Mouse (Mus musculus): Measurements from ENCODE around the gene Il1f8. TPM values are rescaled to one million over a fixed set of nuclear protein-coding genes. Genes with fewer than 3 reads are reported as not detected.
"Not testable (repeated sequence)": the region's sequence is repeated elsewhere in the genome, so short reads cannot be mapped to it uniquely, and the experiment has no call there.

The Il1f8 gene
- total RNA-seq (2015; ENCODE audit: low replicate concordance) (not detected in 2 replicates), total RNA-seq (2017; ENCODE audit: low replicate concordance) (not detected in 2 replicates)

DNA sequence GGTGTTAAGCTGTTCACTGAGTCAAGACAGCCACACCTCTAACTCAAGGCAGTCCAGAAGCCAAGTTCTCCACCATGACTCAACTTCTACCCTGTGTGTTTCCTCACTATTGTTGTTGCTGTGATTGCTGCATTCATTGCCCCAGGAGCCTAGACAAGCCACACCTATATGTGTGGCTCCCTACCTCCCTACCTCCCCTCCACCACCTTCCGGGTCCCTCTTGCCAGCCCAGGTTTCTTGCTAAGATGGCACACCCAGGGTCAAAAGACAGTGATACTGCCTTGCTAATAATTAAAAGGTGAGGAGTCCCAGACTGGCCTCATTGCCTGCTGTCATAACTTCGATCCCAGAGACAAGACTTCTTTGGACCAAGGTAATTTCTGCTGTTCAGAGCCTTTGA, at the start of gene Il1f8:
Il1f8 (plus strand) TSS at position 301 of the 400 bp plus-strand sequence.
- no peak for ATAC-seq (replicated peaks; ENCODE audit: low FRiP score, poor library complexity, severe bottlenecking)

DNA sequence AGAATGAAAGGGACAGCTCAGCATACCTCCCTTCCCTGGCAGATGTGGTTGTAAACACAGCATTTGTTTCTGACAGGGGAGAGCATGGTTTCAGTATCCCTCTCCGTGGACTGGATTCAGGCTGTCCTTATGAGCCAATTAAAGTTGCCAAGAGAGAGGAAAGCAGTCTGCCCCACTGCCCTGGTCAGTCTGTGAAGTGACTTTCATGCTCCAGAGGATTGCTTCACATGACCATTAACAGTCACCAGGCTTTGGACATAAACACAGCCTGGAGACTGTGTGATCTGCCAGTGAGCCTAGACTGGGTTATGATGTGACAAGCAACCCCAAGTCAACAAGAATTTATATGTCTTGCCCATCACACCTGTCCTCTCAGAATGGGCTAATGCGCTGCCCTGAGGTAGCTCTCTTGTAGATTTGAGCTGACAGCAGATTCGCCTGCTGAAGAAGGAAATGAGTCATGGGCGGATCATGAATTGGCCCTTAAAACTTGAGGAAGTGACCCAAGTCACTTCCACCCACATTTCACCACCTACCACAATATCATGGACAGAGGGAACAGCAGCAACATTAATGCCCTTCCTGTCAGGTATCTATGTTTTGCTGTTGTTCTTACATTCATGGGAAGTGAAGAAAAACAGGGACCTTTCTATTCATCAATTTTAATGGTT, 49.2 kb upstream of the Il1f8 start:
- no peak for ATAC-seq (replicated peaks; ENCODE audit: low FRiP score, poor library complexity, severe bottlenecking)

DNA sequence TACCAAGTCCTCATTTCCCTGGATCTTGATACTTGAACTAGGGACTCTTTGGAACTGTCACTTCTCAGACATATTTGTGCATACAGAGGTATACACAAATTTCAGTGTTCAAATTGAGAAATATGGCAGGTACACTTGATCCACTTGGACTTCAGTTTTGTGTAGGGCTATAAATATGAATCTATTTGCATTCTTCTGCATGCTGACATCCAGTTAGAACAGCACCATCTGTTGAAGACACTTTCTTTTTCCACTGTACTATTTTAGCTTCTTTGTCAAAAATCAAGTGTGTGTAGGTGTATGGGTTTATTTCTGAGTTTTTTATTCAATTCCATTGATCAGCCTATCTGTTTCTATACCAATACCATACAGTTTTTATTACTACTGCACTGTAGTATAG, 43.9 kb upstream of the Il1f8 start:
- no peak for ATAC-seq (replicated peaks; ENCODE audit: low FRiP score, poor library complexity, severe bottlenecking)

DNA sequence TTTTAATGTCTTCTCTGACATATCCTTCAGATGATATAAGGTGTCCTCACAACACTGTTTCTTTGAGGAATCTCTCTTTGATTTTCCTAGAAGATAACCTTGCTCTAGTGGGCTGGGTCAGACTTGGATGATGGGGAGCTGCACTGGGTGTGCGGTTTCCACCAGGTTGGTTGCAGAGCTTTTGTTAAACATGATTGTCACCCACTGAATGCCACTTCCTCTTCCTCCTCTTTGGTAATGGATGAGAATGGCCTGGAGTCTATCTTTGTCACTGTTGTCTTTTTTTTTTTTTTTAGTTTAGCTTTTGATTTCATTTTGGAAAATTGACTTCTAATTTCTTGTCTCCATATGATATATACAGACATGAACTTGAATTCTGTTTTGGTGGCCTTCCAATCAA, 18.6 kb upstream of the Il1f8 start:
- ATAC-seq (replicated peaks; ENCODE audit: low FRiP score, poor library complexity, severe bottlenecking) = no peak

DNA sequence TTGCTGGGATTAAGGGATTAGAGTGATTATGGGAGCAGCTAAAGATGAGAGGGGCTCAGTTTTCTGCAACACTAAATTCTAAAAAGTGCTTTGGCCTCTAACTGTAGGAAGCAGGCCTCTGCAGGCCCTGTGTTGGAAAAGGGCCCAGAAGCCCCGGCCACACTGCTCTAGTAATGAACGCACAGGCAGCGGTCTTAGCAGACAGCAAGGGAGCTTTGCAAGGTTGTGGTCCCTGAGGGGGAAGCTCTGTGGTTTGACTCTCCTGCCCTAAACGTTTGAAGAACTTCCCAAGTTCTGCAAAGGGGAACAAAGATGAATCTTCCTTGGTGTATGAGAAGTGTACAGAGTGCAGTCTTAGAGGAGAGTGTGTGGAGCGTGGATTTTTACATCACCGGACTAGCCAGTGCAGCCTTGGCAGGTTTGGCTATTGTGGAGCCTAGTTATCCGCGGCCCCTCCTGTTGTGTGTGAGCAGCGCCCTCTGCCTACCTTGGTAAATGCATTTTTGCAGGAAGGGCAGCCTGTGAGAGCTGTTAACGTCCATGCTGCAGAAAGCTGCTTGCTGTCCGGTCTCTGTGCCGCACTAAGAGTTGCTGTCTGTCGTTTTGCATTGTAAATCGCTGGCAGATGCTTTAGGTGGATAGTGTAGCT, 28.8 kb downstream of the Il1f8 start:
- not testable (repeated sequence) for ATAC-seq (replicated peaks; ENCODE audit: low FRiP score, poor library complexity, severe bottlenecking)

DNA sequence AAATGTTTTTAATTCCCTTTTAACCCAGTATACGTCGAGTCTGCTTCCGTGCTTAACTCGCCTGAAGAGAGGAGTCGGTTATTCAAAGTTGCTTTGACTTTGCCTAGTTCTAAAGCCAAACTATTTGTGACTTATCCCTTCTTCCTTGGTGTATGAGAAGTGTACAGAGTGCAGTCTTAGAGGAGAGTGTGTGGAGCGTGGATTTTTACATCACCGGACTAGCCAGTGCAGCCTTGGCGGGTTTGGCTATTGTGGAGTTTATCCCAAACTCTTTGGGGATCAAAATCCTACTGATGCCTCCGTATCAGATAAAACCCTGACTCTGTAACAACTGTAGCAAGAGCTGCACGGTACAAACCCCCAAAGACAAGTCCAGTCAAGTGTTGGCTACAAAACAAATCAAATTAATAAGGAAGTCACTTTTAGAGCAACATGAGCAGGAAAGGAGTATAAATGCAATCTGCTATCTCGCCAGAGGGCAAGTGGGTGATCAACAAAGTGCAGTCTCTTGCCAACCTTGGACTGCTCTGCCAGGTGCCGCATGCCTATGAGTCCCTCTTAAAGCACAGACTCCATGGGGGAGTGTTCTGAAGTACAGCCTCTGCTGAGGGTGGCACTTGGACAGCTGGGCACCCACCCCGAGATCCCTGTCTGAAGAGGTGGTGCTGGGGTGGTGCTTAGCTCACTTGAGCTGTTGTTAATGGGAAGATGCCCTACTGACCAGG, 29.6 kb downstream of the Il1f8 start:
- not testable (repeated sequence) for ATAC-seq (replicated peaks; ENCODE audit: low FRiP score, poor library complexity, severe bottlenecking)

DNA sequence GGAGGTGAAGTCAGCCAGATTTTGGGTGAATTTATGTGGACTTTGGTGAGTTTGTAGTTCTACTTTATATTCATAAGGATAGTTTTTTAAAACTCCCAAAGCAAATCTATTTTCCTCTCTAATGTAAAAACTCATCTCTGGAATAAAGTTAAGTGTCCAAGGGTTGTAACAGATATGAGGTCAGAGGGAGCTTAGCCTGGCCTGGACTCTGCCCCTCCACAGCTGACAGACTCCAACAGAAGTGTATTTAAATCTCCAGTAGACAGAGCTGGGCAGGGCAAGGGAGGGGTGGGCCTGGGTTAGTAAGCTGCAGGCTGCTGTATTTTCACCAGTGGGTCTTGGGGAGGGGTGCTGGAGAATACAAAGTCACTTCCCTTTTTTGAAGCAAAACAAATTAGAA, 31.1 kb downstream of the Il1f8 start:
- not testable (repeated sequence) for ATAC-seq (replicated peaks; ENCODE audit: low FRiP score, poor library complexity, severe bottlenecking)

DNA sequence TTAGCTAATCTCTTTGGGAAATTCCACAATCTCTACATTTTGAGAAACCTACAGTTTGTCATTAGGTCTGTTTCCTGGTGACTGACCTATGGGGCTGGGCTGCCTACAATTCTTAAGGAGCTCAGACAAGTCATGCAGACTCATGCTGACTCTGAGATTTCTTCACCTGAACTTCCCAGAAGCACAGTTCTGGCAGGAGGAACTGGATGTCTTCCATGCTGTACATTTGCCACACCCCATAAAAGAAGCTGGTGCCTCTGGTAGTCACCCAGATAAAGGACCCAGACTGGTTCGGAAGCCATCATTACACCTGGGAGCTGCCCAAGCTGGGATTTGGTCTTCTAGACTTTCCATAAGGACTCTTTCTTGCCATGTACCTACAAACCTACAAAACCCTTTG, 33.2 kb downstream of the Il1f8 start, which contains the start of gene Il1f9:
Il1f9 (plus strand) TSS at position 301 of the 400 bp plus-strand sequence.
- no peak for ATAC-seq (replicated peaks; ENCODE audit: low FRiP score, poor library complexity, severe bottlenecking)

DNA sequence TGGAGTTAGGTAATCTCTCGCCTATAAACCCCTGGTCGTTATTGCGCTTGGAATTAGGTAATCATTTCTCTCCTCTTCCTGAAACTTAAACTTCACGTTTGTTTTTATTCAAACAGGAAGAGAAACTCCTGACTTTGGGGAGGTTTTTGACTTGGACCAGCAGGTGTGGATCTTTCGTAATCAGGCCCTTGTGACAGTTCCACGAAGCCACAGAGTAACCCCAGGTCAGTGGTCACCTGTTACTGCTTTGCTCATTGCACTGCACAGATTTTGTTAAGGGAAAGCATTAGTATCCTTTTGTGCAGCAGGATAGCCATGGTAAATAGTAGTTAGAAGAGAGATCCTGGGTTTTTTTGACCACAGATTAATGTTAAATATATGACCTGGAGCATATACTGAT, 34.6 kb downstream of the Il1f8 start:
- no peak for ATAC-seq (replicated peaks; ENCODE audit: low FRiP score, poor library complexity, severe bottlenecking)

DNA sequence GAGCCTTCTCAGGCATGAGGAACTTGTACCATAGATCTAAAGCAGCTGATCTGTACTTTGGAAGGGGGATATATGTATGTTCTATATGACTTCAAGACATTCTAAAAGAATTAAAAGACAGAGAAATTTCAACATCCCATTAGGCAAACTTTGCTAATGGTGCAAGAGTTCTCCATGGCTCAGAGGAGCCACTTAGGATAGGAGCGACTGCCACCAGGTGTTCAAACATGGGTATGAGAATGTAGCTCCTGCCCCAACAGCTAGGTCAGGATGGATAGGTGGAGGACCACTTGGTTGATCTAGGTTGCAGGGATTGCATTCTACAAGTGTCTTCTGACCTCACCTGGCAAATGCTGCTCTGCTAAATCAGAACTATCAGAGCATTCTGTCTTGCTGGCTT, 35.2 kb downstream of the Il1f8 start:
- ATAC-seq (replicated peaks; ENCODE audit: low FRiP score, poor library complexity, severe bottlenecking) = no peak

Other genes with a start within 250 kb of the Il1f8 start
- gene Hnmt, start 103.8 kb upstream of the Il1f8 start, total RNA-seq (2015; ENCODE audit: low replicate concordance) = 5.4 and 9.8 TPM in 2 replicates
- 8.6 TPM in 2 replicates for gene Hnmt, start 103.8 kb upstream of the Il1f8 start, total RNA-seq (2017; ENCODE audit: low replicate concordance)
- gene Tbpl2, start 56.6 kb upstream of the Il1f8 start, total RNA-seq (2015; ENCODE audit: low replicate concordance) = not detected in 2 replicates
- gene Tbpl2, start 56.6 kb upstream of the Il1f8 start, total RNA-seq (2017; ENCODE audit: low replicate concordance) = not detected in 2 replicates
- gene Il1f9, start 33.3 kb downstream of the Il1f8 start, total RNA-seq (2015; ENCODE audit: low replicate concordance) = 5.9 and 26.1 TPM in 2 replicates
- gene Il1f9, start 33.3 kb downstream of the Il1f8 start, total RNA-seq (2017; ENCODE audit: low replicate concordance) = 6.1 and 7.1 TPM in 2 replicates
- gene Il1f6, start 62.3 kb downstream of the Il1f8 start, total RNA-seq (2015; ENCODE audit: low replicate concordance) = not detected in 2 replicates
- not detected in 2 replicates for gene Il1f6, start 62.3 kb downstream of the Il1f8 start, total RNA-seq (2017; ENCODE audit: low replicate concordance)
- not detected in 2 replicates for gene Il1f5, start 123.8 kb downstream of the Il1f8 start, total RNA-seq (2015; ENCODE audit: low replicate concordance)
- 0.70 TPM in 1 of 2 replicates, not detected in the other for gene Il1f5, start 123.8 kb downstream of the Il1f8 start, total RNA-seq (2017; ENCODE audit: low replicate concordance)
- not detected in 2 replicates for gene Il1f10, start 138.0 kb downstream of the Il1f8 start, total RNA-seq (2015; ENCODE audit: low replicate concordance)
- gene Il1f10, start 138.0 kb downstream of the Il1f8 start, total RNA-seq (2017; ENCODE audit: low replicate concordance) = not detected in 2 replicates
- 10.7 and 15.4 TPM in 2 replicates for gene Il1rn, start 183.7 kb downstream of the Il1f8 start, total RNA-seq (2015; ENCODE audit: low replicate concordance)
- gene Il1rn, start 183.7 kb downstream of the Il1f8 start, total RNA-seq (2017; ENCODE audit: low replicate concordance) = 3.9 and 8.9 TPM in 2 replicates
- gene Psd4, start 214.4 kb downstream of the Il1f8 start, total RNA-seq (2015; ENCODE audit: low replicate concordance) = 5.6 and 8.4 TPM in 2 replicates
- 15.3 and 26.3 TPM in 2 replicates for gene Psd4, start 214.4 kb downstream of the Il1f8 start, total RNA-seq (2017; ENCODE audit: low replicate concordance)

Data from erythroblast, adult 5-6 weeks (primary cell).